Mouse (Mus musculus) intestine, embryonic 14.5 days (tissue): ENCODE data around the gene Gm39653. TPM values are rescaled to one million over a fixed set of nuclear protein-coding genes. Genes with fewer than 3 reads are reported as not detected.
"Not testable (repeated sequence)": the region's sequence is repeated elsewhere in the genome, so short reads cannot be mapped to it uniquely, and the experiment has no call there.

Source experiments
- ATAC-seq: fragments of 200-750 bp; cut with Nextera tagmentation; replicated peaks from 2 replicates; pipeline ENCODE4 v1.8.0; 2017; ENCODE audit warnings: low read depth, moderate number of reproducible peaks, moderate TSS enrichment, moderate library complexity; ENCODE audit not compliant: low FRiP score, low TSS enrichment
- DNase-seq: peaks from one replicate; pipeline ENCODE4 v3.0.0-alpha.2; 2018; ENCODE audit warnings: low spot score
- H3K27ac ChIP-seq: fragments of 300-500 bp; sonication (generic); 2 replicates; pipeline ENCODE4 v1.5.1; 2014; ENCODE audit warnings: low read depth, mild to moderate bottlenecking, control low read depth
- H3K27me3 ChIP-seq: fragments of 300-500 bp; sonication (generic); replicated peaks from 2 replicates; pipeline ENCODE4 v1.6.1; 2014; ENCODE audit warnings: low read length, control low read depth; ENCODE audit not compliant: control insufficient read depth, insufficient read depth
- H3K36me3 ChIP-seq: fragments of 300-500 bp; sonication (generic); 2 replicates; pipeline ENCODE4 v1.6.1; 2014; ENCODE audit warnings: low read length, control low read depth; ENCODE audit not compliant: control insufficient read depth, insufficient read depth
- H3K4me1 ChIP-seq: fragments of 300-500 bp; sonication (generic); replicated peaks from 2 replicates; pipeline ENCODE4 v1.6.1; 2014; ENCODE audit warnings: low read length, control low read depth, mixed read lengths; ENCODE audit not compliant: control insufficient read depth, insufficient read depth
- H3K4me2 ChIP-seq: fragments of 300-500 bp; sonication (generic); 2 replicates; pipeline ENCODE4 v1.6.1; 2014; ENCODE audit warnings: low read length
- H3K4me3 ChIP-seq: fragments of 300-500 bp; sonication (generic); 2 replicates; pipeline ENCODE4 v1.5.1; 2014; ENCODE audit warnings: low read depth, low read length, control low read depth, mixed read lengths
- H3K9ac ChIP-seq: fragments of 300-500 bp; sonication (generic); 2 replicates; pipeline ENCODE4 v1.6.1; 2014; ENCODE audit warnings: mild to moderate bottlenecking, low read length
- H3K9me3 ChIP-seq: fragments of 300-500 bp; sonication (generic); 2 replicates; pipeline ENCODE4 v1.6.1; 2016; ENCODE audit warnings: low read length, control low read depth; ENCODE audit not compliant: control insufficient read depth
- WGBS: fragments of 180-500 bp; shearing (Covaris S2); extraction: QIAGEN DNeasy Blood & Tissue Kit; methylation state at CpG from one replicate; pipeline ENCODE4 v1.1.7; 2014; 5-methylcytosine and 5-hydroxymethylcytosine counted together
- polyA plus RNA-seq: library from polyadenylated mRNA; unstranded; fragments of >200 nt; fragmentation: Nextera tagmentation; extraction: Ambion mirVana; gene quantifications from 2 replicates; pipeline ENCODE4 v1.2.1, GENCODE M21; 2014

Gm39653 gene
- polyA plus RNA-seq, 1 experiment from 2014 or later, result not detected

GRCm38 (mm10) chr1:63603870-63604500, 11.8 kb upstream of the Gm39653 start:
- no peaks in the 10 kb centered on the region for H3K36me3 ChIP-seq
- H3K9me3 ChIP-seq, result no peaks in the 10 kb centered on the region
- DNase-seq (no peak), ATAC-seq (no peak)
- H3K4me3 ChIP-seq, result no peak overlapping the region
- H3K9ac ChIP-seq, result no peak overlapping the region
- H3K4me1 ChIP-seq, result no peaks in the 10 kb centered on the region
- no peak overlapping the region for H3K27ac ChIP-seq
- 7% methylated on average over 3 of the region's 3 CpGs for WGBS
- no peaks in the 10 kb centered on the region for H3K27me3 ChIP-seq
- H3K4me2 ChIP-seq, result no peak overlapping the region

GRCm38 (mm10) chr1:63609613-63610012, 6.2 kb upstream of the Gm39653 start:
- Histone ChIP-seq H3K4me2 (no peak overlapping the region), H3K9ac (no peak overlapping the region), H3K27me3 (0 out of 2 replicates have a peak, but pooled peaks cover 5% of the 10 kb centered on the region), H3K4me3 (no peak overlapping the region), H3K9me3 (no peaks in the 10 kb centered on the region), H3K36me3 (no peaks in the 10 kb centered on the region), H3K4me1 (no peaks in the 10 kb centered on the region), H3K27ac (no peak overlapping the region)
- WGBS, result 92% methylated on average over 4 of the region's 4 CpGs
- no peak for ATAC-seq
- no peak for DNase-seq

GRCm38 (mm10) chr1:63614594-63614993, 1.2 kb upstream of the Gm39653 start:
- no peaks in the 10 kb centered on the region for H3K36me3 ChIP-seq
- H3K9me3 ChIP-seq, result no peaks in the 10 kb centered on the region
- ATAC-seq (no peak), DNase-seq (peak; percentile 91)
- no peaks in the 10 kb centered on the region for H3K4me1 ChIP-seq
- no peak overlapping the region for H3K9ac ChIP-seq
- no peak overlapping the region for H3K4me2 ChIP-seq
- WGBS, result 2% methylated on average over 11 of the region's 11 CpGs
- no peak overlapping the region for H3K4me3 ChIP-seq
- 0 out of 2 replicates have a peak, but pooled peaks cover 5% of the 10 kb centered on the region for H3K27me3 ChIP-seq
- H3K27ac ChIP-seq, result no peak overlapping the region

DNA sequence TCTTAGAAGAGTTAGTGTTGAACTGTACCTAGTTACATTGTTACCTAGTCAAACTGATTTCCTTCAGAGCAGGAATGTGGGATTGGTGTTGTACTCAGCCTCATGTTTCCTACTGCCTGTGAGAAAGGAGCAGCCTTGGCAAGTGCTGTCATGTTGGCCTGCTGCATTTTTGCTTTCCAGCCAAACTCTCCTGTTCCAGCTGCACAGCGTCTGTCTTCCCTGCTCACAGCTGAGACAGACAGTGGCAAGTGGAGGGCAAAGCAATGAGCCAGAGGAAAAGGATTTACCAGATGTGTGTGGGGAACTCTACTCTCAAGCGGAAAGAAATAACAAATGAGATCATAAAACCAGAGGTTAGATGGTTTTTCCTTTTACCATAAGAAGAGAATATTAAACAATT, 12.4 kb downstream of the Gm39653 start:
- Histone ChIP-seq H3K27me3 (no peaks in the 10 kb centered on the region), H3K27ac (no peak overlapping the region), H3K9me3 (no peaks in the 10 kb centered on the region), H3K4me2 (no peak overlapping the region), H3K9ac (no peak overlapping the region), H3K4me1 (no peaks in the 10 kb centered on the region), H3K4me3 (no peak overlapping the region), H3K36me3 (no peaks in the 10 kb centered on the region)
- 30% methylated on average over 2 of the region's 2 CpGs for WGBS
- no peak for ATAC-seq
- DNase-seq, result no peak

DNA sequence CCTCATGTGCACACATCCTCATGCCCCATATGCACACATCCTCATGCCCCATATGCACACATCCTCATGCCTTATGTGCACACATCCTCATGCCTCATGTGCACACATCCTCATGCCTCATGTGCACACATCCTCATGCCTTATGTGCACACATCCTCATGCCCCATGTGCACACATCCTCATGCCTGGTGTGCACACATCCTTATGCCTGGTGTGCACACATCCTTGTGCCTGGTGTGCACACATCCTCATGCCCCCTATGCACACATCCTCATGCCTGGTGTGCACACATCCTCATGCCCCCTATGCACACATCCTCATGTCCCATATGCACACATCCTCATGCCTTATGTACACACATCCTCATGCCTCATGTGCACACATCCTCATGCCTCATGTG, 14.6 kb downstream of the Gm39653 start:
- not testable (repeated sequence) for H3K4me3 ChIP-seq, H3K4me2 ChIP-seq, H3K4me1 ChIP-seq, H3K9ac ChIP-seq, H3K27ac ChIP-seq, H3K9me3 ChIP-seq, H3K36me3 ChIP-seq, H3K27me3 ChIP-seq, ATAC-seq, DNase-seq

DNA sequence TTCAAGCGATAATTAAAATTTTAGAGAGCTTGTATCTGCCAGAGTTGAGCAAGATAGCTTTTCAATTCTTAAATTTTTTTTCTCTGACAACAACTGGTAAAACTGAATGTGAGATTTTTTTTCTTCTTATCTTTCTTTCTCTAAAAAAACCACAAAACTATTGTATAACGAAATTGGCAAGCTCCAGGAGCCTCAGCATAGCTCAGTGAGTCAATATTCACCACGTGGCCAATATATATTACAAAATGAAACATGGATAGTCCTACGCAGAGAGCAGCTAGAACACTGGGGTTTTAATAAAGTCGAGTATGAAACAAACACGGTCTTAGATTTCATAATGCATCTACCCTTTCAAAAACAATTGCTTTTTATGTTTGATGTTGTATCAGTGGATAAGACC, 24.2 kb downstream of the Gm39653 start:
- no peak overlapping the region for H3K4me3 ChIP-seq
- no peaks in the 10 kb centered on the region for H3K4me1 ChIP-seq
- 79% methylated on average over 6 of the region's 6 CpGs for WGBS
- no peak overlapping the region for H3K27ac ChIP-seq
- DNase-seq (no peak), ATAC-seq (no peak)
- no peak overlapping the region for H3K4me2 ChIP-seq
- H3K9ac ChIP-seq, result no peak overlapping the region
- no peaks in the 10 kb centered on the region for H3K9me3 ChIP-seq
- H3K36me3 ChIP-seq, result no peaks in the 10 kb centered on the region
- no peaks in the 10 kb centered on the region for H3K27me3 ChIP-seq

DNA sequence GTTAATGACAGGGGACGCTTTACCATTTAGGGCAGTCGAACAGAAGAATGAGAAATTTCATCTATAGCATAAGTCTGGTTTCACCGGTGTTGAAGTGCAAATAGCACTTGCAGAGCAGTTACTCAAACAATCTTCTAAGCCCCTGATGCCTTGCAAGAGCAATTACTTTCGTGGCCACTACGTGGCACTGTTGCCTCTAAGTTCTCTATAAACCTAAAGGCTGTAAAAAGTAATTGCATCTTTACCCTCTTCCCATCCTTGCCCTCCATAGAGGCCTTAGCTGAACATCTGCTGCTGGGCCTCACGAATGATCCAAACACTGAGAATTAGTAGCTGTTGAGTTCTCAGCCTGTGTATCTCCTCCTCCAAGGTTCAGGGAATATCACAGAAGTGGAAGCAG, 42.2 kb downstream of the Gm39653 start:
- no peak overlapping the region for H3K4me2 ChIP-seq
- DNase-seq, result peak; percentile 79
- H3K9ac ChIP-seq, result no peak overlapping the region
- no peaks in the 10 kb centered on the region for H3K36me3 ChIP-seq
- 13% methylated on average over 6 of the region's 6 CpGs for WGBS
- H3K9me3 ChIP-seq, result no peaks in the 10 kb centered on the region
- no peak overlapping the region for H3K27ac ChIP-seq
- no peak for ATAC-seq
- no peak overlapping the region for H3K4me3 ChIP-seq
- no peaks in the 10 kb centered on the region for H3K4me1 ChIP-seq
- no peaks in the 10 kb centered on the region for H3K27me3 ChIP-seq

GRCm38 (mm10) chr1:63659591-63659990, 43.8 kb downstream of the Gm39653 start:
- Histone ChIP-seq H3K36me3 (no peaks in the 10 kb centered on the region), H3K4me1 (no peaks in the 10 kb centered on the region), H3K4me2 (no peak overlapping the region), H3K27ac (no peak overlapping the region), H3K27me3 (no peaks in the 10 kb centered on the region), H3K9me3 (no peaks in the 10 kb centered on the region), H3K4me3 (no peak overlapping the region), H3K9ac (no peak overlapping the region)
- DNase-seq (peak; percentile 68), ATAC-seq (no peak)
- 1% methylated on average over 7 of the region's 7 CpGs for WGBS

DNA sequence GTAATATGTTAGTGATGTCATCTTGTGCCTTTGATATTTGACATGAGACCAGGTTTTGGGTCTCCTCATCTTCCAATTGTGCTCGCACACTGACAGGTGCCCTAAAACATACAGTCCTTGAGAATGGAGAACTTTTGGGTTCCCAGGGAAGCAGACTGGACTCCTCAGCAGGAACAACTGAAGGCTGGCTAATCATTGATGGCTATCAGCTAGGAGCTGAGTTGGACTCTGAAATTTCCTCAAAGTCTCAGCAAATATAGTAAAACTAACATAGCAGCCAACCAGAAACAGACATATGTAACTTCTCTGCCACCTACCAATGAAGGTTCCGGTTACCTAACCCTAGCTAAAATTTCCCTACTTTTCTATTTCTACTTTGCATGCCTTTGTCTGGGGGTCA, 50.3 kb downstream of the Gm39653 start:
- 0 out of 2 replicates have a peak, but pooled peaks cover 8% of the 10 kb centered on the region for H3K27me3 ChIP-seq
- H3K4me3 ChIP-seq, result no peak overlapping the region
- DNase-seq, result no peak
- H3K9me3 ChIP-seq, result no peaks in the 10 kb centered on the region
- no peak overlapping the region for H3K4me2 ChIP-seq
- no peak for ATAC-seq
- 84% methylated on average over 2 of the region's 2 CpGs for WGBS
- H3K4me1 ChIP-seq, result no peaks in the 10 kb centered on the region
- H3K36me3 ChIP-seq, result no peaks in the 10 kb centered on the region
- H3K9ac ChIP-seq, result no peak overlapping the region
- H3K27ac ChIP-seq, result no peak overlapping the region
